Mouse (Mus musculus) frontal cortex, postnatal 14 days (tissue): ENCODE data around the gene Zfp536.

Experiments
- DNase-seq, 2 experiments: peaks; one replicate each; pipeline ENCODE4 v3.0.0; 2022; ENCODE audit warnings: low spot score in 2 of 2

The Zfp536 gene

GRCm38 (mm10) chr7:37773312-37773702 lies at the start of gene Zfp536:
Zfp536 (minus strand) TSS chr7:37773641.
- DNase-seq, result peak in 1 of 2 experiments; percentile 14

GRCm38 (mm10) chr7:37820670-37821301 lies 47.3 kb upstream of the Zfp536 start:
- no peak for DNase-seq

GRCm38 (mm10) chr7:37818631-37819340 lies 45.3 kb upstream of the Zfp536 start:
- no peak for DNase-seq

GRCm38 (mm10) chr7:37816901-37817300 lies 43.5 kb upstream of the Zfp536 start:
- no peak for DNase-seq

DNA sequence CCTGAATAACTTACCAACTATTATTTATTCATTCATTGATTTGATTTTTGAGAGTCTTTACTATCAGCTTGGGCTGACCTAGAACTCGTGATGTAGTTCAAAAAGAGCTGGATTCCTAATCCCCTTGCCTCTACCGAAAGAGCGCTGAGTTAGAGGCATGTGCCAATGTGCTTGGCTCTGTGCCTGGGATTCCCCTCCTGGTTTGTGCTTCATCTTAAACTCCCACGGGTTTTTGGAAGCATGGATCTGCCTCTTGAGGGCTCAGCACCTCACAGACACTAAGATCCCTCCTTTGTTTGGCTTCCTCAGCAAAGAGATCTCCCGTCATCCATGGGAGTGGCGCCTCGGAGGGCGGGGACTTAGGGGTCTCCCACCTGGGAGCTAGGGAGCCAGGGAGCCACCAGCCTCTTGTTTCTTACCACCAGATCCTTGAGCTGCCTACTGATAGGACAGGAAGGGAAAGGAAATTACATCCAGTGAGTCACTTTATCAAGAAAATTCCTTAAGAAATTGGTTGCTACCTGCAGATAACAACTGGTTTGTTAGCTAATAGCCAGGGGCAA lies 41.5 kb upstream of the Zfp536 start:
- DNase-seq, result no peak

DNA sequence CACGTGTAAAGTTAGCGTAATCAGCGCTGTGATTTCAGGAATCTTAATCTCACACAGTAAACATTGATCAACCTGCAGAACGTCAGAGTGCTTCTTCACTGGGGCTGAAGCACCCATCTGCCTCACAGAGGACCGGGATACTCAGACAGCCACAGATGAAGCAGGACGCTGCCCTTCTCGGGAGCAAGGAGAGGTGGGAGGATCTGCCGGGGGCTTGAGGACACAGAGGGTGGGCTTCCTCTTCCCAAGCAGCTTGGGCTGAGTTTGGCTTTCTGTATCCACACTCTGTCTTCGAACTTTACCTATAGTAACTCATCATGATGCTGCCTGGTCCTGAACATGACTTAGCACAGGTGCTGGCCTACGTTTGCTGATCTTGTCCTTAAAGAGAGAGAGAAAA lies 40.2 kb upstream of the Zfp536 start:
- DNase-seq, result no peak

- DNase-seq, result no peak
These were observed 36.5 kb upstream of the Zfp536 start for GRCm38 (mm10) chr7:37809908-37810307.

GRCm38 (mm10) chr7:37809001-37809400 lies 35.6 kb upstream of the Zfp536 start:
- no peak for DNase-seq

- no peak for DNase-seq
These were observed 27.7 kb upstream of the Zfp536 start for GRCm38 (mm10) chr7:37801160-37801559.

DNA sequence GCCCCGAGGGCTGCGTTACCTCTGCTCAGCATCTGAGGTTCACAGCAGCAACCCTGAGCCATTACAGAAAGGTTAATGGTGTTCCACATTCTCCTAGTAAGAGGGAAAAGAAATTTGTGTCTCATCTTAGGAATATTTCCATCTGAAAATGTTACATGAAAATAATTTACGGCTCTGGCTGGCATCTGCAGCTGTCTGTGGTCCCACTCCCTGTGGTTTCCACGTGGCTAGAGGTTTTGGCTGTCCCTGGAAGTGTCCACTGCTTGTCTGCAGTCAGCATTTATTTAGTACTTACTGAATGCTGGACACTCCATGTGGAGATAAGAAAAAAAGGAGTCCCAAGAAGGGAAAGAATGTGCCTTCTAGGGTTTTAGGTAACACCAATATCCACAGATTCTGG lies 15.3 kb upstream of the Zfp536 start:
- DNase-seq, result no peak

- DNase-seq, result peak in 1 of 2 experiments; percentile 30
These were observed 2.1 kb upstream of the Zfp536 start for GRCm38 (mm10) chr7:37775502-37775901.

DNA sequence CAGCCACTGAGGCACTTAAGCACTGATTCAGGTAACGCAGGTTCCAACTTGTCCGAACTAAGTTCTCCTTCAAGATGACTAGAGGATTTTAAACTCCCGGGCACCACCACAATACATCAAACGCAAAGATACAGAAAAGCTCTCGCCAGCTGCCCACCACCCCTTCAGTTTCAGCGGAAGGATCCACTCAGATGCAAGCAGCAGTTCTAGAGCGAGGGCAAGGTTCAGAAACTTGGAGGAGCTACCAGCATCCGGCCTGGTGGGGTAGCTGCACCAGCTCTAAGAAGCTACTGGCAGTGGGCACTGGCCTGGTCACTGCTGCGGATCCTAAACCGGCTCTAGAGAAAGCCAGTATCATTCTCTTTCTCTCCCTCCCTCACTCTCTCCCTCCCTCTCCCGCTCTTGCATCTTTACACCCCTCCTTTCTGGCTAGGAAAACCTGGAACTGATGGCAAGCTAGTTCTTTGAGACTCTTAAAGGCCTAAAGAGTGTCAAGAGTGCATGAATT lies 1.1 kb upstream of the Zfp536 start:
- no peak for DNase-seq

- DNase-seq, result no peak
These were observed 465 bp upstream of the Zfp536 start for GRCm38 (mm10) chr7:37773906-37774305.

DNA sequence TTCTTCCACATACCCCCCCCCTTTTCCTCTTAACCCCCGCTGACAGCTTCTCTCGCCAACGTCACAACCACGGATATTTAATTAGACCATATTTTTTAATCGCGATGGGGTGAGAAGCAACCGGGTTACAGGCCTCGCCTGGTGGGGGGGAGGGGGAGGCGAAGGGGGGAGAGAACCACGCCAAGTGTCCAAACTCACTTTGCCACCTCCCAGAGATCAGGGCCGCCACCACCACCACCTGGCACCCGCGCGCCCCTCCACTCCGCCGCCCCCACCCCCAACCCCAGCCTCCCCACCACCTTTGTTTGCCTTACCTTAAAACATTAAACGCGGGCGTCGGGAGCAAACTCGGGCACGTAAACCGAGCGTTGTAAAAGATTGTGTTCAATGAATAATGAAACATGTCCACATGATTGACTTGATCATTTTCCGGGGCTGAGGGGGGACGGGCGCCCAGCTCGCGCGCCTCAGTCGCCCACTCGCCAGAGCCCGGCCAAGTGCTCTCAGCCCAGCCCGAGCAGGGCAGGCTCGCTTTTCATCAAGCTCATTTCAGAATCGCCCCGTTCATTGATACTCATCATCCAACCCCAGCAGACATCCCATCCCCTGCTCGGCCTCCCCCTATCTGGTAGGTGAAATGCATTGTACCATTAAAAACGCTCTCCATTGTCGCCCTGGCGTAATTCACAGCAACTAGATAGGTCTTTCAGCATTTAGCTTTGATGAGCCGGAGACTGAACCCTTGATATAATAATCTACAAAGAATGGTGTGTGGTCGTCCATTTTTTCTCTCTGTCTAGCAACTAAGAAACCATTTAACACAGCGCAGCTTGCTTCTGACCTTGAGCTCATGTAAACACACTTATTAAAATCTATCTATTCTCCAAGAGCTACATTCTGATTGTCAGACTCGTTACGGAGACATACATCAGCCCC lies 797 bp downstream of the Zfp536 start:
- DNase-seq, result peak in 1 of 2 experiments; percentile 22

GRCm38 (mm10) chr7:37771491-37772375 lies 1.7 kb downstream of the Zfp536 start:
- DNase-seq, result peak in 1 of 2 experiments; percentile 14

DNA sequence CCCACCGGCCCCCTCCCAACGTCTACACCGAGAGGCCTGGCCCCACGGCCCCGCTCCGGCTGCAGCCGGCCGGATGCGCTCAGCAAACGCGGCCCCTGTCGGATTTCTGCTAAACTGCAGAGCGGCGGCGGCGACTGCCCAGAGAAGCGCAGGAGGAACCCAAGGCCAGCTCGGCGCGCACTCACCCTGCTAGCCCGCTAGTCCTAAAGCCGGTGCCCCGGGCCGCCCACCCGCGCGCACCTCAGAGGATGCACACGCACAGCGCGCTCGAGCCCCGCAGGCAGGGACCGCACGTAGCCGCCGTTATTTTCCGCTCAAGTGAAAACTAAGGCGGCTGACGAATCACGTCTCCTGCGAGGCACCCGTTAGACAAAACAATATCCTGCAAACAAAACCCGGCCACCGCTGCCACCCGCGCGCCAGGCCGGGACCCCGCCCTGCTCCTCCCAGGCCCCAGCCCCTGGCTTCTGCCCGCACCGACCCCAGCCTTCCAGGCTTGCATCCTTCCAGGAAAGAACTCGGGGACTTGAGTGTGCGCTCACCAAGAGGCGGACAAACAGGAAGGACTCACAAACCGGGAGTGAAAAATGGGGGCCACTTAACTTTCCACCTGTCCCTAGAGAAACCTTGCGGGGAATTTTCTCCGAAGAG lies 2.9 kb downstream of the Zfp536 start:
- peak; percentile 29 to 74 for DNase-seq

DNA sequence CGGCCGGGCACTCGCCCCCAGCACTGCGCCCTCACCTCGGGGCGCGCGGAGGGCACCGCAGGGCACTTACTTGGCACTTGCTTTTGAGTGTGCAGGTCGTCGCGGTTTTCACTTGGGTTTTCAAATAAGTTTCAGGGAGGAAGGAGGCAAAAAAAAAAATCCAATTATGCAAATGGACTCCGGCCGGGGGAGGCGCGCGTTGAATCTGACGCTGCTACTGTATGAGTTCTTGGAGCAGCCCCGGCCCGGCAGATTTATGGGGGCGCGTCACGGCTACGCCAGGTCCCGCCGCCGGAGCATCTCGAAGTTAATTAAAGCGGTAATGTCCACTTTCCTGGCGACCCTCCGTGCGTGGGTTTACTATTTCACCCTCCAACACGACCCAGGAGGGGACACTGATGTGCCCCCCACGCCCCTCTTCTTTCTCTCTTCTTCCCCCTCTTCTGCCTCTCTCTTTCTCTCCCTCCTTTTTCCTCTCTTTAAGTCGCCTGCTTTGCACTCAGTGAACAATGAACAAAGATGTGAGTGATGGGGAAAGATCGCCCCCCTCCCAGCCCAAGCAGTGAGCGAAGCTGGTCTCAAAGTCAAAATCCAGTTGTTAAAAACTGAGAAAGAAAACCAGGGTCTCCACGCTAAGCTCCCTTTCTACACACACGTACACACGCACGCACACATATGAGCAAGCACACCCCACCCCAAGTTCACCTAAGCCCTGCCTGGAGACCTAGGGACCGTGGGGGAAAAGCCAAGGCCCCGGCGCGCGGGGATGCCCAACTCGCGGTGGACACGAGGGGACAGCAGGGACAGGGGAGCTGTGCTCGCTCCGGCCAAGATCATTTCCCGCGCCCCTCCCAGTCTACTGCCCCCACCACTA lies 3.7 kb downstream of the Zfp536 start:
- DNase-seq, result no peak

- peak in 1 of 2 experiments; percentile 20 for DNase-seq
These were observed 4.4 kb downstream of the Zfp536 start for GRCm38 (mm10) chr7:37769004-37769403.

DNA sequence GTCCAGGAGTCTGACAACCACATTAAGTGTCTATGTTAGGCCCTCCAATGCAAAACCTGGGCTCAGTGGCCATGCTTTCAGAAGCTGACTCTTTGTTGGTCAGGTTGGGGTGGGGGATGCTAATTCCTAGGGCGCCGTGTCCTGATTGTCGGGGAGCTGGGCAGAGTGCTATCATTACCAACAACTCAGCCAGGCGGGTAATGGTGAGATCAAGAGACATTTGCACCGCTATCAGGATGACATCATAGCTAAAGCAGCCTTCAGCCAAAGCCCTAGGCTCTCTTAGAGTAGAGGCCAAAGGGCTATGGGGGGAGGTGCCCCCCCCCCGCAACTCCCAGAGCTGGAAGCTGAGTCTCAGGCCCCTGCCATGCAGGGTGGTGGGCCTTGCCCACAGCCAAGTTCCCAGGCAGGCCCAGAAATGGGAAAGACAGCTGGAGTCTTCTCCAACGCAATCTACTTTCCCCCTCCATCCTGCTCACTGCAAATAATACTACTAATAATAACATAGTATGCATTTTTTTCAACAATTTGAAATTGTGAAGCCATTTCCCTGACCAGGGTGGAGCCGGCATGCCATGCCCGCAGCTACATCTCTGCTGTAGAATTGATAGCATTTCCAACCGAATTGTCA lies 5.0 kb downstream of the Zfp536 start:
- no peak for DNase-seq
